Mouse (Mus musculus): Measurements from ENCODE around the gene Ttll8.

Gene Ttll8

DNA sequence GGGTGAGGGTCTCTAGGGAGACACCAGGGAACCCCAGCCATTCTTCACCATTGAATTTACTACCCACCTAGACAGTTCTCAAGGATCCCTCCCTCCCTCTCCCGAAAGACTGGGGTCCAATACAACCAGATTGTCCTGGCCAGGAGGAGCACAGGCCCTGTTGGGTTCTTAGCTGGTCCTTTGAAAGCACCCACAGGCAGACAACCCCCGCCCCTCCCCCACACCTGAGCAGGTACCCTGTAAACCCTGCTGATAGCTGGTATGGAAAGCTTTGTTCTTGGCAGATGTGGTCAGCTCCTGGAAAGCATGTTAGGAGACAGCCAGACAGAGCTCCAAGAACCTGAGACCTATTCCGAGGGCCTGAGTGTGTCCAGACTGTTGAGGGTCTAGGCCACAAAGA is 93.4 kb downstream of the Ttll8 start:
- ATAC-seq (ENCODE audit: low TSS enrichment) = no peak

DNA sequence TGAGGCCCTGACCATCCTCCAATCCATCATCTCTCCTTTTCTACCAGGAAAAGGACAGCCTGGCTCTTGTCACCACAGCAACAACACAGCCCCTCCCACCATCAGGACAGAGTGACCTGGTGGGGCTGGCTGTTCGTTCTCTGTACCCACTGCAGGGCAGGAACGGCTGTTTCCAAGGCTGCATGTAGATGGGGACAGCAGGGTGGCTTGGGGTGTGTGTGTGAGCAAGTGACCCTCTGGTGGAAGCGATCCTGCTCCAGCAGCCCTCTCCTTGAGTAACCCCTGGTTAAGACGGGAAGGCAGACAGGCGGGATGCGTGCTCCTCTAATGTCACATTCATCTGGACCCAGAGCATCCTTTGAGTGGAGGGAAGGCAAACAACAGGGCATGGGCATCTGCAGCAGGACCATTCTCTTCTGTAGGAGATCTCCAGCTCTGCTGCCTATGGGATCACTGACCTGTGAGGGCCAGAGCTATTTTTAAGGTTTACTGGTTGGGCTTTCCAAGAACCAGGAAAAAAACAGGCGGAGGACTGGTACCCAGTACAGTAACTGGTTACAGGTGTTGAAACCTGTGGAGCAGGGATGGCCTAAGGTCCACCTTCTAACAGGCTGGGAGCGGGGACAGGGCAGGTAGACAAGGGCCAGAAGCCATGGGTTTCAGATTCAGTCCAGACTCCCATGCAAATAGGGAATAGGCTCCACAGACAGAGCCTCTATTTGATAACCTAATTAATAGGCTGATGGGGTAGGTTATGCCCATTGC is 94.8 kb downstream of the Ttll8 start:
- ATAC-seq (ENCODE audit: low TSS enrichment) = no peak

DNA sequence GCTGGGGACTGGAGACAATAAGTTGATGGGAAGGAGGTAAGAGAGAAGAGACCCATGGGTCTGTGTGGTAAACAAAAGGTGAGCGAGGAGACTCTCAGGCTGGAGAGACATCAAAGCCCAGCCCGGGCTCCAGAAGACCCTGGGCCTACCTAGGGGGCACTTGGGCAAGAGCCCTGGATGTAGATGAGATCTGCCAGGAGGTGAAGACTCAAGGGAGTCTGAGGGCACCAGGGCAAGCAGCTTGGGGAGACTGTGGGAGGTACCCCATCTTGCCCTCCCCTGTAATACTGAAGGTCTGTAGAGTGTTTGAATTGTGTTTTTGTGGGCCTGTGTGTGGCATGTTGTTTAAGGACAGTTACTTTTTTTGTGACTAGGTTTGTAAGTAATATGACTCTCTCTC is 95.5 kb downstream of the Ttll8 start:
- no peak for ATAC-seq (ENCODE audit: low TSS enrichment)

DNA sequence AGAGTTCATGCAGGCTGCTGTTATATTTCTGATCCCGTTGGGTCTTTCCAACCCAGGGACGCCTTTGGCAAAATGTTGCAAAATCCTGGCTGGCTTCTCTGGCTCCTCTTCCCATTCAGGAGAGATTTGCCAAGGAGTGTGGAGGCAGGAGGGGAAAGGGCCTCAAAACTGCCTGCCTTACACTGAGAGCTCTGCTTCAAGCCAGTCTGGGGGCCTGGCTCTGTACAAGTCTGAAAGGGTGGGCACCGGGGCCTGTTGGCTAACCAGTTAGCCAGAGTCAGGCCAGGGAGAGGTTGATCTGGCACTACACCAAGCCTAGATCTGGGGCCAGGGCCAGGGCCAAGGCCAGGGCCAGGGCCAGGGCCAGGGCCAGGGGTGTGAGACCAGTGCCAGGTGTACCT is 96.1 kb downstream of the Ttll8 start:
- ATAC-seq (ENCODE audit: low TSS enrichment) = no peak

DNA sequence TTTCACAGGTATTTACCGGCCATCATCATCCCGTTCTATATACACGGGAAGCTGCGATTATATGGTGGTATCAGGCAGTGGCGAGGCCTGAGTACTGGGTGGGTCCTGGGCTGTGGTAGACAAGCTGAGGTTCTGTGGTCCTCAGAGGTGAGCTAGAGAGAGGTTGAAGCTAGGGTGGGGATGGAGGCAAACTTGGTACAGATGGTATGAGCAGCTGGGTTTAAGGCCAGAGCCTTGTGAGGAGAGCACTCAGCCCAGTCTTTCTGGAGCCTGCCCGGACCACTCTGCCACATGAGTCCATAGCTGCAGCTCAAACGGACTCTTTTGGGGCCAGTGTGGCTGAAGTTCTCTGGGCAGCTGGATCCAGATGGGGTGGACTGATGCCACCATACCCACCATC is 96.9 kb downstream of the Ttll8 start:
- ATAC-seq (ENCODE audit: low TSS enrichment) = no peak

DNA sequence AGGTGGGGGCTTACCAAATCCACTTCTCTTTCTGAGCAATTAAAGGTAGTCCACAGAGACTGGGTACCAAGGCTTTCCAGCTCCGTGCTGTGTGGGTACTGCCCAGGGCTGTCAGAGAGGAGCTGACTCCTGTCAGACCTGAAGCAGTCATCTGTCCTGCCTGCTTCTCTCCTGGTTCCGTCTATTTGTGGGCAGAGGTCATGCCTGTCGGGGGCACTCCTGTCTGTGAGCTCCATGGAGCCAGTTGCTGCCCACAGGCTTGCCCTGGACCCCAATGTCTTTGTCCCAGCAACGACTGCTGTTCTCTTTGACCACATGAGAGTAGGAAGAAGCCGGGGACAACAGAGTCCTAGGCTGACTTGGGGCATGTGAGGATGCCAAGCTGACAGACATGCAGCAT is 97.6 kb downstream of the Ttll8 start:
- ATAC-seq (ENCODE audit: low TSS enrichment) = no peak

DNA sequence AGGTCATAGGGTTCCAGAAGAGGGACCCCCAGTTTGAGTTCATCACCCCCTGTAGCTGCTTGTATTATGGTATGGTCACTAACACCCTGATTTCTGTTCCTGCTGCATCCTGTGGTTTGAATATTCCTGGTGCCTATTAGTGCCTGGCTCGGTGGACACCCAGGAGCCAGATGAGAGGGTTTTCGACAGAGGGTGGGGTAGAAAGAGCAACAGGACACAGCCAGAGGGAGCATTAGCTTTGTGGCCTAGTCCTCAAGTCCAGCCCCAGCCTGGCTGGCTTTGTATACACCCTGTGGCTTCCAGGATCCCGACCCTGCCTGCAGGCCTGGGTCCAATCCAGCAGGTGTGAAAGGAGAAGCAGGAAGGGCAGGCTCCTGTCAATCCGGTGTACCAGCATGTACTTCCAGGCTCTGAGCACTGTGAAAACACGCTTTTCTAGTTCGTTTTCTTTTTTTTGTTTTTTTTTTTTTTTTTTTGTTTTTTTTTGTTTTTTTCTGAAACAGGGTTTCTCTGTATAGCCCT is 98.3 kb downstream of the Ttll8 start:
- no peak for ATAC-seq (ENCODE audit: low TSS enrichment)

DNA sequence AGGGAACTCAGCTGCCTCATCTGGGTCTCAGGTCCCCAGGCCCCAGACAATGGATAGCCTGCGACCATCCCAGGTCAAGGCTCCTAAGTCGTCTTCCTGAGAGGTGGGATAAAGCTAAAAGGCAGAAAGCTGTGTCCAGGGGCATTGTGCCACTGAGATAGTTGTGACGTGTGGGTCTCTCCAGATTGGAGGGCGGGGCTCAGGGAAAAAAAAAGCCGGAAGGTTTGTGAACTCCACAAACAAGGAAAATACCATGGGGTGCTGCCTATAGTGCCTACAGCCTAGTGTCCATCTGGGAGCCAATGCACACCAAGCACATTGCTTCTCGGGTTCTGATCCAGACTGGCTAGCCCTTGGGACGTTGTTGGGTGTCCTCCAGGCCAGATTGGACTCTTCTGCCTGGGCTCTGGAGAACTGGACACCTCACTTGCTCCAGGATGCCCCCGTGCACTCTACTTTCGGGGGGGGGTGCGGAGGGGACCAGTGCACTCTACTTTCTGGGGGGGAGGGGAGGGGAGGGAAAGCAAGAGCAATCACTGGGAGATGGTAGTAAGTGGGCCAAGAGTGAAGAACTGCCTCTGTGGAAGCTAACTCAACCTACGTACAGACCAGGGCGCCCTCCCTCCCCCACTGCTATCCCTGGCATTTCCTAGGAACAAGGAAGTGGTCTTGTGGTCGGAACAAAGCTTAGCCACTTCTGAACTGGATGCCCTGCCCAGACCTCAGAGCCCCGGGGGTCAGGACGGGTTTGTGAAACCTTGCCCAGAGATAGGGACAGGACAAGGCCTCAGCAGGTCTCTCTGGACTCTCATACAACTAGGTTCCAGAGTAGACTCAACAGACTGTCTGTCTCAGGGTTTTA is 99.0 kb downstream of the Ttll8 start:
- ATAC-seq (ENCODE audit: low TSS enrichment) = no peak

DNA sequence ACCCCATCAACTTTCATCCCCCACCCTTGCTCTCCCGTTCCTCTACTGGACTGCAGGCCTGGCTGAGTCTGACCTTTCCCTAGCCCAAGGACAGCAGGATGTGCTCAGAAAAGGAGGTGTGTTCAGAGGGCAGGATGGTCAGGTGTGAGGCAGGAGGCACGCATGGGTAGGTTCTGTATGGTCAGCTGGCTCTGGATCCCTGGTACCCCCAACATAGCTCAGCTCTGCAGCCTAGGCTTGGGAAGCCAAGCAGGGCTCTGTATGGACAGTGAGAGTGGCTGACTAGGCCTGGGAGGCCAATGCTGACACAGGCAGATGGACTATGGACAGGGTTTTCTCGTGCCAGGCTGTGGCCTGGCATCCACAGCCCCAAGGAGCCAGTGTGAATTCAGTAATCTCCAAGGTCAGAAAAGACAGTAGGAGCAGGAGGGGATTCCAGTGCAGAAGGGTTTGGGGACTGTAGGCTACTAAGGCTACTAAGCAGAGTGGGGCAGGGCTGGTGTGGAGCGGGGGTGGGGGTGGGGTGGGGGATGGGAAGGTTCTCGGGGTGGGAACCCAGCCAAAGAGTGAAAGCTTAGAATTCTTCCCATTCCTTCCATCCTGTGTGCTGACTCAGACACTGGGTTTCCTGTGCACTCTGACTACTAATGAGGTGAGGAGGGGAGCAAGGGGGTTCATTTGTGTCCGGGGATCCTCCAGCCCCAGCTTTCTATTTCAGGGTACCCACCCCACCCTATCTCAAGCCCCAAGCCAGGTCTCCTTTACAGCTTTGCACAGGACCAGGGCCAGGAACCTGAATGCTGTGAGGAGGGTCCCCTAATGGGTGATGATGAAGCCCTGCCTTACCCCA is 99.9 kb downstream of the Ttll8 start:
- ATAC-seq (ENCODE audit: low TSS enrichment) = no peak

DNA sequence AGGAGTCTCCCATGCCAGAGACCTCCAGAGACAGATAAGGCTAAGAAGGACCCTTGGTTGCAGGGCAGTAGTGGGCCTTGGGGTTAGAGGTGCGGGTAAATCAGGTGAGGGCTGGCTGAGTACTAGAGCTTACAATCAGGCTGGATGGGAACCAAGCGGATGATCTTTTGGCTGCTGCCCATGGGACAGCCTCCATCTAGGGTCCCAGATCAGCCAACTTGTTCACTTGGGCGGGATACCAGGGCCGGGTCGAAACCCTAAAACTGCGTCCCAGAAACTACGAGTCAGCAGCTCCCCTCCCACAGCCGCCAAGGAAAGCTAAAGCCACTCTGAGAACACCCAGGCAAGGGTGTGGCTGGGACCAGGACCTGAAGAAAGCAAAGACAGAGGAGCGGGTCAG is 101.1 kb downstream of the Ttll8 start:
- no peak for ATAC-seq (ENCODE audit: low TSS enrichment)

DNA sequence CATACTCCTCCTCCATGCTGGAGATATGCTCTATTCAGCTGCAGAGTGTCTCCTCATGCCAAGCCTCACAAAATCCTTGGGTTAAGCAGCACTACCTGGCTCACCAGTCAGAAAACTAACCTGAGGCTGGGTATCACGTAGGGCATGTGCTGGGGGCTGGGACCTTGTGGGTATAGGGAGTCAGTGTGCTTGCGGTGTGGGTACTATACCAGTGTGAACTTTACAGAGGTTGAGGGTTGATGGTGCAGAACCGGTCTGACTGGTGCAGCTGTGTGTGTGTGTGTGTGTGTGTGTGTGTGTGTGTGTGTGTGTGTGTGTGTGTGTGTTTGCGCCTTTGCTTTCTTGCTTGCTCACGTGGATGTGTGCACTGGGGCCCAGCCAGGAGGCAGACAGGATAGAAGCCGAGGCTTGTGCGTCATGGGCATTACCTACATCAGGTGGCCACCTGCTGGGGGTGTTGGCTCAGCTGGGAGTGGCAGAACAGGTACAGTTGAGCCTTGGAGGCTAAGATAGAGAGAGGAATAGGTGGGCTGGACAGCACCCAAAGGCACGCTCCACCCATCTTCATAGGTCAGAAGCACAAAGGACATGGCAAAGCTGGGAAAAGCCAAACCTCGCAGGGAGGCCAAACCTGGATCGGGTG is 102.6 kb downstream of the Ttll8 start:
- no peak for ATAC-seq (ENCODE audit: low TSS enrichment)

DNA sequence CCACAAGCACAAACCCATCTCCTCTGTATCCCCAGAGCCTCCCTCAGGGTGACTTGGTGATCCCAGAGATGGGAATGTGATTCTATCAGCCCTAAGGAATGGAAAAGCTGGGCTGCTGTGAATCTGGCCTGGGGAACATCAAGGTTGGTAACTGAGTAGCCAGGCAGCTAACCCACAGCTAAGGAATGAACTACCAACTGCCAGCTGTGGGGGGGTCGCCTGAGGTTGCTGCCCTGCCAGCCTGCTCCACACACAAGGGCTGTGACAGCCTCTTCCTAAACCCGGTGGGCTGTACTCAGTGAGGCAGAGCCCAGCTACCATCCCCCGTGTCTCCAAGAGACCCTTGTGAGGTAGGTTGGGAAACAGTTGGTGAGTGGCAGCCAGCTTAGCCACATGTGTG is 103.1 kb downstream of the Ttll8 start:
- no peak for ATAC-seq (ENCODE audit: low TSS enrichment)

DNA sequence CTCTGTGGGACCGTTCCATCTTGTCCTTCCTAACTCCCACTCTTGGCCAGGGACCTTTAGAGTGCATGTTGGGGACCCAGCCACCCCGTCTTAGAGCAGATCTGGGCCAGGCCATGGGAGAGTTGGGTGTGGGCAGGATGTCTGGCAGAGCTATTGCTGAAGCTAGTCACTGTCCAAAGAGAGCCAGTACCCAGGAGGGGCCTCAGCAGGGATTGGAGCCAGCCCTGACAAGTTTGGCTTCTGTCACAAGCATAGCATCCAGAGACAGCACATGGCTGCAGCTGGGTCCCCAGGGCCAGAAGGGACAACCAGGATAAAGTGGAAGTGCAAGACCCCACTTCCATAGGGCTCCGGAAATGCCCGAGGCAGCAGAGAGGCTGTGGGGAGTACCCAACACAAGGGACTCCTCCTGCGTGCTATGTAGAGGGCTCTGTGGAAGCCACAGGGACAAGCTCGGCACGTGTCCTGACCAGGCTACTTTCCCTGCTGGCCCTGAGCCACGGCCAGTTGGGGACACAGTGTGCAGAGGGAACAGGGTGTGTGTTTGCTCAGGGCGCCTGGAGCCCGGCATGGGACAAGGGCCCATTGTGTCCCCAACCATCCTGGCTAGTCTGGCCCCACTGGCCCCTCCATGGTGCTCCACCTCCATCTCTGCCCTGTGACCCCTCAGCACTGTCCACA is 103.9 kb downstream of the Ttll8 start:
- ATAC-seq (ENCODE audit: low TSS enrichment) = peak; percentile 88

DNA sequence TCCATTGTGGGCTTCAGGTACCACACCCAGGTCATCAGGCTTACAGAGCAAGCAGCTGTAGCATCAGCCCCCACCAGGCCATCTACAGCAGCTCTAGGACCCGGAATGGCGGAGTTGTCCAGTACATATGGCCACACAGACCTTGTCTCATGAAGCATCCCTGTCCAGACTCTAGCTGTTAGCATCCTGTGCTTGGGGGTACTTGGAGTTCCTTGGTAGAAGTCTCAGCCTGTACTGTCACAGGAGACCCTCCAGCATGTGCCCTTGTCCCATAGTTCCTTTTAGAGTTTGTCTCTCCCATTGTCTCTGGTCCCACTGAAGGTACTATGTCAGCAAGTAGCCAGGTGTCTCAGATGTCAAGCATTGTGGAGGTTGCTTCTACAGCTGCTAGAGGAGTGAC is 104.6 kb downstream of the Ttll8 start:
- ATAC-seq (ENCODE audit: low TSS enrichment) = no peak

DNA sequence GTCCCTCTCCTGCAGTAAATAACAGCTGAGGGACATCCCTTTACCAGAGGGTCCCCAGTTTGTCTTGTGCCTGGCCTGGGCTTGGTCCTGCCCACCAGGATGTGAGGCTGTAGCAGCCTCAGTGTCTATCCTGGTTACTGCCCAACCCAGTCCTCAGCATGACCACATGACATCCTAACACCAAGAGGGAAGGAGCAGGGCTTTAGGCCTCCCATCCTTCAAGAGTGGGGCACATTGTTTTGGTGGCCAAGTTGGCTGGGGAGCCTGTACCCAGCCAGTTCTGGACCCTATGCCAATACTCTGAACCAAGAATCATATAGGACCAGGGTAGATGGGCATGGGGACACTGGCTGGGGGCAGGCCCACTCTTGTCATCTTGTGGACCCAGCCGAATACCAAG is 105.6 kb downstream of the Ttll8 start:
- no peak for ATAC-seq (ENCODE audit: low TSS enrichment)

DNA sequence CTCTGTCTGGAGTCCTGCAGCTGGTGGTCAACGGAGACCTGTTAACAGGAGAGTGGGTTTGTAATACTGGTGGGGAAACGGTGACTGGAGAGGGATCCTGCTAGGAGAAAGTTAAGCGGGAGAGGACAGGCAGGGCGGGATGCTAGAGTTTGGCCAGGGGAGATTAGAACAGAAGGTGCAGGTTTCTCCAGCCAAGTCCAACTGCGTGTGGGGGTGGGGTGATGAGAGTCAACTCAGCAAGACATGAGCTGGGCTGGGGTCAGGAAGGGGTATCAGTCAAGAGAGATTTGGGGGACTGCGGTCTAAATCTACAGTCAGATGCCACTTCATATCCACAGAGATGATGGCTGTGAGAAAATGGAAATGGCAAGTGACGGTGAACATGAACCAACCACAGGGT is 109.3 kb downstream of the Ttll8 start:
- ATAC-seq (ENCODE audit: low TSS enrichment) = no peak

DNA sequence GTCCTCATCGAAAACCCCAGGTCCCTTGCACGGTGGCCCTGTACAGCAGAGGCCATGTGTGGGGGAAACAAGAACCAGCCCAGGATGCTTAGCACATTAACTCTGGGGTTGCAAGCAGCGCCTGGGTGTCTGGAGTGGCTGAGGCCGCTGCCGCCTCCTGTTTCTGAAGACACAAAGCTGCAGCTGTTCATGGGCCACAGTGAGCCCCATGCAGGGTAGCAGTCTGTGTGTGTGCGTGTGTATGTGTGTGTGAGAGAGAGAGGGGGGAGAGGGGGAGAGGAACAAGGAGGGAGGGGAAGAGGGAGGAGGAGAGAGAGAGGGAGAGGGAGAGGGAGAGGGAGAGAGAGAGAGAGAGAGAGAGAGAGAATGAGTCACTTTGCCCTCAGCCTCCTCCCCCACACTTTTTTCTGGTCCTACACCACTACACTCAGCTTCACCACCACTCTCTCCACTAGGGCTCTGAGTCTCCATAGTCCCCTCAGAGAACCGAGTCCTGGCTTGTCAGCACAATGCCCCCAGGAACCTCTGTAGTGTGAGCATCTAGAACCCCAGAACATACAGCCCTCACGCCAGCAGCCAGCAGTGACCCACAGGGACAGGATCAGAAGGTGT is 110.6 kb downstream of the Ttll8 start:
- ATAC-seq (ENCODE audit: low TSS enrichment) = peak; percentile 56; the same call in 1 of the 2 replicates

DNA sequence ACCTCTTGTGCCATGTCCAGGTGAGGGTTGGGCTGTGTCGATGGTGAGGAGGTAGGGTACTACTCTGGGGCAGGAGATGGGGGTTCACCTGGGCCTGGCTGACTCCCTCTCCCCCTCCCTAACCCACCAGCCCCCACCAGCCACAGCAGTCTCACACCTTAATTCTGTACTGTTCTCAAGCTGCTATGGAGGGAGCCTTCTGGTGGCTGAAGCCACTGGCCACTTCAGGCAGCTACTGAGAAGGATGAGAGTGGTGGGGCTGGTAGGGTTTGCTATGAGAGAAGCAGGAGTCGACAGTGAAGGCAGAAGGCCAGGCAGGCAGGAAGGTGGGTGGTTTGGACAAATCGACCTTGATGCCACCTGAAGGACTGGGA is 111.9 kb downstream of the Ttll8 start:
- ATAC-seq (ENCODE audit: low TSS enrichment) = no peak

DNA sequence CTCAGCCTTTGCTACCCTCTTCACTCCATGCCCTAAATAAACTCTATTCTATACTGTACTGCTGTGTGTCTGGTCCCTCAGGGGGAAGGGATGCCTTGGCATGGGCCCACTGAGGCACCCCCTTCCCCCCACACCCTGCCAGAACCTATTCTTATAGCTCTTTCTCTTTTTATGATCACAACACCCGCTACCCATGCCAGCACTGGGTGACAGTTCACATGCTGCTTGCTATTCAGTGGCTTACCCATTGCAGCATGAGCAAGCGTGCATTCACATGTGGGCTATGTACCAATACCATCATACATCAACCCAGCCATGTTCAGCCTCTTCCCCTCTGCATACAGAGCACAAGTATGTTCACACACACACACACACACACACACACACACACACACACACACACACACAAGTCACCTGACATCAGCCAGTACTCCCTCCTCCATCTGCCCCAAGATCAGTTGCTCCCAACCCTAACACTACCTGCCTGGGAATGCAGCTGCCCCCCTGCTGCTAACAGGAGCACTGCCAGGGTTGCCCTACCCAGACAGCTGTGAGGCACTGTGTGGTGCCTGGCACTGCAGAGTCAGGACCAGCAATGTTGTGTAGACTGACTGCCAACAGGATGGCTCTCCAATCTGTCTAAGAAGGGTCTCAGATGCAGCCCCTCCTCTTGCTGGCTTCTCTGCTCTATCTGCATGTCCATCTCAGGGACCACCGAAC is 112.5 kb downstream of the Ttll8 start:
- no peak for ATAC-seq (ENCODE audit: low TSS enrichment)

DNA sequence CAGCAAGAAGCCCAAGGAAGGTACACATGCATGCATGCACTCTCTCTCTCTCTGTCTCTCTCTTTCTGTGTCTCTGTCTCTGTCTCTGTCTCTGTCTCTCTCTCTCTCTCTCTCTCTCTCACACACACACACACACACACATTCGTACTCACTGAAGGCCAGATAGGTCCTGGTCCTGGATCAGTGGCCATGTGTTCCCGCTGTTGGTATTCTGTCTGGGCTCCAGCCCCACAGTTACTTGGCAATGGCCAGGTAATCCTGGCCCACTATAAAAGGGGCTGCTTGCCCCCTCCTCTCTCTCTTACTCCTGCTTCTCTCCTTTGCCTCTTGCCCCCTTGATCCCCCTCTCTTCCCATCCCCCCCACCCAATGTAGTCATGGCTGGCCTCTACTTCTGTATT is 113.1 kb downstream of the Ttll8 start:
- ATAC-seq (ENCODE audit: low TSS enrichment) = no peak
